Mouse (Mus musculus) forebrain, postnatal 0 days (tissue): ENCODE results near the gene Tmem86b. TPM values are rescaled to one million over a fixed set of nuclear protein-coding genes. Genes with fewer than 3 reads are reported as not detected.

ENCODE experiments used
- ATAC-seq: fragments of 200-750 bp; cut with Nextera tagmentation; 2 replicates; pipeline ENCODE4 v1.8.0; 2017; ENCODE audit warnings: mild to moderate bottlenecking, moderate library complexity
- DNase-seq: peaks from one replicate; pipeline ENCODE4 v3.0.0-alpha.2; 2015
- H3K27ac ChIP-seq: fragments of 300-500 bp; sonication (generic); 2 replicates; pipeline ENCODE4 v1.5.1; 2014; ENCODE audit warnings: low read depth, mild to moderate bottlenecking, antibody characterized with exemption, low read length, moderate library complexity, mixed read lengths
- H3K27me3 ChIP-seq: fragments of 300-500 bp; sonication (generic); 2 replicates; pipeline ENCODE4 v1.6.1; 2014; ENCODE audit warnings: mild to moderate bottlenecking, low read length, mixed read lengths; ENCODE audit not compliant: insufficient read depth
- H3K36me3 ChIP-seq: fragments of 300-500 bp; sonication (generic); 2 replicates; pipeline ENCODE4 v1.6.1; 2014; ENCODE audit warnings: mild to moderate bottlenecking, moderate library complexity; ENCODE audit not compliant: insufficient read depth
- H3K4me1 ChIP-seq: fragments of 300-500 bp; sonication (generic); 2 replicates; pipeline ENCODE4 v1.6.1; 2014; ENCODE audit warnings: antibody characterized with exemption; ENCODE audit not compliant: insufficient read depth
- H3K4me2 ChIP-seq: fragments of 300-500 bp; sonication (generic); 2 replicates; pipeline ENCODE4 v1.6.1; 2014; ENCODE audit warnings: low read depth, mild to moderate bottlenecking, moderate library complexity
- H3K4me3 ChIP-seq: fragments of 300-500 bp; sonication (generic); 2 replicates; pipeline ENCODE4 v1.5.1; 2014; ENCODE audit warnings: low read depth, low read length, mixed read lengths
- H3K9ac ChIP-seq: fragments of 300-500 bp; sonication (generic); 2 replicates; pipeline ENCODE4 v1.6.1; 2014; ENCODE audit warnings: mild to moderate bottlenecking
- H3K9me3 ChIP-seq: fragments of 300-500 bp; sonication (generic); 2 replicates; pipeline ENCODE4 v1.6.1; 2016; ENCODE audit warnings: low read length
- CTCF ChIP-seq: sonication (generic); IDR thresholded peaks from 2 replicates; pipeline ENCODE4 v1.5.1; 2016; ENCODE audit warnings: antibody characterized with exemption, control low read depth, low read depth
- WGBS: fragments of 180-500 bp; shearing (Covaris S2); extraction: QIAGEN DNeasy Blood & Tissue Kit; methylation state at CpG from one replicate; pipeline ENCODE4 v1.1.7; 2014; 5-methylcytosine and 5-hydroxymethylcytosine counted together
- polyA plus RNA-seq: library from polyadenylated mRNA; unstranded; fragments of >200 nt; fragmentation: Nextera tagmentation; extraction: Ambion mirVana; gene quantifications from 2 replicates; pipeline ENCODE4 v1.2.1, GENCODE M21; 2015
- total RNA-seq: library from RNA; depleted of rRNA; stranded (reverse); fragments of >200 nt; gene quantifications from 2 replicates; pipeline ENCODE4 v1.2.3, GENCODE M21; 2014; rRNA removed

Tmem86b gene
- 10.8 and 11.8 TPM in 2 replicates for total RNA-seq
- 0.64 and 0.70 TPM in 2 replicates for polyA plus RNA-seq

- ATAC-seq (no peak), DNase-seq (no peak)
- Histone ChIP-seq H3K4me1 (no peaks in the 10 kb centered on the region), H3K4me2 (no peak within 1 kb of the TSS), H3K36me3 (peaks cover 58% of the 10 kb centered on the region), H3K27me3 (no peaks in the 10 kb centered on the region), H3K4me3 (no peak within 1 kb of the TSS), H3K9ac (no peak within 1 kb of the TSS), H3K27ac (no peak within 1 kb of the TSS), H3K9me3 (no peaks in the 10 kb centered on the region)
- whole genome bisulfite sequencing: 94% methylated on average over 4 of the region's 4 CpGs
- TF ChIP-seq CTCF: no peak
These were observed at the start of gene Tmem86b for GRCm38 (mm10) chr7:4631031-4631430. TSS of gene Tmem86b (minus strand) at chr7:4631422.

- TF ChIP-seq CTCF: no peak
- H3K4me3 ChIP-seq: no peak overlapping the region
- no peak overlapping the region for H3K9ac ChIP-seq
- no peak for DNase-seq
- no peak overlapping the region for H3K27ac ChIP-seq
- no peak overlapping the region for H3K4me2 ChIP-seq
- H3K36me3 ChIP-seq: peaks cover 55% of the 10 kb centered on the region
- WGBS: 88% methylated on average over 7 of the region's 7 CpGs
- ATAC-seq: no peak
- H3K27me3 ChIP-seq: no peaks in the 10 kb centered on the region
- H3K9me3 ChIP-seq: no peaks in the 10 kb centered on the region
- H3K4me1 ChIP-seq: no peaks in the 10 kb centered on the region
These were observed 44.0 kb upstream of the Tmem86b start for GRCm38 (mm10) chr7:4675200-4675599.

- no peaks in the 10 kb centered on the region for H3K9me3 ChIP-seq
- H3K27ac ChIP-seq: no peak overlapping the region
- TF ChIP-seq CTCF: no peak
- H3K27me3 ChIP-seq: no peaks in the 10 kb centered on the region
- H3K4me3 ChIP-seq: no peak overlapping the region
- DNase-seq (no peak), ATAC-seq (no peak)
- no peak overlapping the region for H3K9ac ChIP-seq
- no peak overlapping the region for H3K4me2 ChIP-seq
- peaks cover 54% of the 10 kb centered on the region for H3K36me3 ChIP-seq
- no peaks in the 10 kb centered on the region for H3K4me1 ChIP-seq
- 93% methylated on average over 12 of the region's 12 CpGs for WGBS
These were observed 43.0 kb upstream of the Tmem86b start for GRCm38 (mm10) chr7:4674114-4674731.

GRCm38 (mm10) chr7:4671956-4672355 is 40.7 kb upstream of the Tmem86b start:
- Histone ChIP-seq H3K9me3 (no peaks in the 10 kb centered on the region), H3K4me2 (no peak overlapping the region), H3K9ac (no peak overlapping the region), H3K4me3 (no peak overlapping the region), H3K27ac (no peak overlapping the region), H3K36me3 (peaks cover 54% of the 10 kb centered on the region), H3K4me1 (no peaks in the 10 kb centered on the region), H3K27me3 (no peaks in the 10 kb centered on the region)
- ATAC-seq: no peak
- 76% methylated on average over 4 of the region's 4 CpGs for WGBS
- no peak for DNase-seq
- no peak for TF ChIP-seq CTCF

- DNase-seq (no peak), ATAC-seq (no peak)
- Histone ChIP-seq H3K9ac (no peak overlapping the region), H3K36me3 (peaks cover 61% of the 10 kb centered on the region), H3K9me3 (no peaks in the 10 kb centered on the region), H3K4me3 (no peak overlapping the region), H3K27ac (no peak overlapping the region), H3K27me3 (no peaks in the 10 kb centered on the region), H3K4me1 (no peaks in the 10 kb centered on the region), H3K4me2 (no peak overlapping the region)
- 95% methylated on average over 8 of the region's 8 CpGs for WGBS
- TF ChIP-seq CTCF: no peak
These were observed 39.5 kb upstream of the Tmem86b start for GRCm38 (mm10) chr7:4670655-4671255.

GRCm38 (mm10) chr7:4669156-4669555 is 37.9 kb upstream of the Tmem86b start:
- H3K4me1 ChIP-seq: no peaks in the 10 kb centered on the region
- no peak overlapping the region for H3K27ac ChIP-seq
- H3K4me2 ChIP-seq: no peak overlapping the region
- H3K4me3 ChIP-seq: no peak overlapping the region
- ATAC-seq (no peak), DNase-seq (no peak)
- TF ChIP-seq CTCF: no peak
- H3K27me3 ChIP-seq: no peaks in the 10 kb centered on the region
- WGBS: 96% methylated on average over 9 of the region's 9 CpGs
- no peak overlapping the region for H3K9ac ChIP-seq
- H3K36me3 ChIP-seq: peaks cover 55% of the 10 kb centered on the region
- H3K9me3 ChIP-seq: no peaks in the 10 kb centered on the region

- H3K4me3 ChIP-seq: no peak overlapping the region
- H3K27ac ChIP-seq: no peak overlapping the region
- H3K27me3 ChIP-seq: no peaks in the 10 kb centered on the region
- TF ChIP-seq CTCF: no peak
- ATAC-seq (no peak), DNase-seq (no peak)
- no peaks in the 10 kb centered on the region for H3K4me1 ChIP-seq
- H3K9ac ChIP-seq: no peak overlapping the region
- WGBS: 97% methylated on average over 8 of the region's 8 CpGs
- peaks cover 55% of the 10 kb centered on the region for H3K36me3 ChIP-seq
- H3K9me3 ChIP-seq: no peaks in the 10 kb centered on the region
- no peak overlapping the region for H3K4me2 ChIP-seq
These were observed 37.3 kb upstream of the Tmem86b start for GRCm38 (mm10) chr7:4668506-4668905.
